Mouse (Mus musculus): ENCODE measurements around the gene Crebbp.
"Not testable (repeated sequence)": the region's sequence is repeated elsewhere in the genome, so short reads cannot be mapped to it uniquely, and the experiment has no call there.

The Crebbp gene

DNA sequence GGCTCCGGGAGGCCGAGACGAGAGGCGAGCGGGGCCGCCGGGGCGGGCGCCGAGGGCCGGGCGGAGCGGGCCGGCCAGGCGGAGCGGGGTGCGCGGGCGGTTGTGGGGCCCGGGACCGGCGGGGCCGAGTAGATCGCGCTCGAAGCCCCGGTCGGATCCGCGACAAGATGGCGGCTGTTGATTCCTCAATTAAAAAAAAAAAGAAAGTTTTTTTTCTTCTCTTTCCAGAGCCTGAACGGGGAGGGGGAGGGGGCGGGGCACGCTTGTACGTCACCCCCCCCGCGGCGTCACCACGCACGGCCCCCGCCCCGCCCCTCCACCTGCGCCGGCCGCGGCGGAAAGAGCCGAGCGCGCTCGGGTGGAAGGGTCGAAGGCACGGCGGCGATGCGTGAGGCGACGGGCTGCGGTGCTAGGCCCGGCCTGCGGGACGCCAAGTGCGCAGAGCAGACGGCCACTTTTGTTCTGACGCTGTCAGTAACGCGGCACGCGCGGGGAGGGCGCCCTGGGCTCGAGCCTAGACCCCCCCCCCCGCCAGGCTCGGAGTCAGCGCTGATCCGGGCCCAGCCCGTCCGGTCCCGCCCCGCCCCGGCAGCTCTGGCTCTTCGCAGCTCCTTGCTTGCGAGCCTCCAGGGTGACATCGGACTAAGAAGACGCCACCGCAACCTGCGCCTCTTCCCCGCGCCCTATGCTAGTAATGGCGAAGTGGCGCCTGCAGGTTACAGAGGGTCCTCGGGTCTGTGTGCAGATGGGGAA, at the start of gene Crebbp:
Crebbp (minus strand) TSS at position 199 of the 753 bp plus-strand sequence.
- peak; percentile 94 for DNase-seq (ENCODE audit: low read depth, low spot score)

DNA sequence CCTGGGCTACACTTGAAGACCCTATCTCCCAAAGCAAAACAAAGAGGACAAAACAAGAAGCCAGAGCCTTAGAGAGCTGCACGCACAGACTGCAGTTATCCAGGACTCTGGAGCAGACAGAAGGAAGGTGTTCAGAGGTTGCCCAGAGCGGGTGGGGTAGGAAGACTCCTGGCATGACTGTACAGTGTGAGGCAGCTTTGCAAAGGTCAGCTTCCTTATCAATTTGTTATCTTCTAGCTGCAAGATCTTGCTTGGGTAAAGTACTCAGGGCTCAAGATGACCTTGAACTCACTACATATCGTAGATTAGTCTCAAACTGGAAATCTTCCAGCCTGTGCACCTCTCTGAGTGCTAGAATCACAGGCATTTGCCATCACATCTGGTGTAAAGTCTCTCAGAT, 49.7 kb upstream of the Crebbp start:
- DNase-seq (ENCODE audit: low read depth, low spot score), result no peak

DNA sequence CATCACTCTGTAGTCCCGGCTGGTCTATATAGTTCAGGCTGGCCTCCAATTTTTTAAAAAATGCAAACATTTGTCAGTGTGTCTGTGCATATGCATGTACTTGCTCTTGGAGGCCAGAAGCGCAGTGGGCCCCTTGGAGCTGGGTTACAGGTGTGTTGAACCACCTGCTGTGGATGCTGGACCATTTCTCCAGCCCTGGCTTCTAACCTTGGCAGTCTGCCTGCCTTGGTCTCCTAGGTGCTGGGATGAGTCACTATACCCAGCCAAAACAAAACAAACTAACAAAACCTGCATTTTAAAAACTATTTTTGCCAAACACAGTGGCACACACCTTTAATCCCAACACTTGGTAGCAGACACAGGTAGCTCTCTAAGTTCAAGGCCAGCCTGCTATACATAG, 43.7 kb upstream of the Crebbp start:
- no peak for DNase-seq (ENCODE audit: low read depth, low spot score)

DNA sequence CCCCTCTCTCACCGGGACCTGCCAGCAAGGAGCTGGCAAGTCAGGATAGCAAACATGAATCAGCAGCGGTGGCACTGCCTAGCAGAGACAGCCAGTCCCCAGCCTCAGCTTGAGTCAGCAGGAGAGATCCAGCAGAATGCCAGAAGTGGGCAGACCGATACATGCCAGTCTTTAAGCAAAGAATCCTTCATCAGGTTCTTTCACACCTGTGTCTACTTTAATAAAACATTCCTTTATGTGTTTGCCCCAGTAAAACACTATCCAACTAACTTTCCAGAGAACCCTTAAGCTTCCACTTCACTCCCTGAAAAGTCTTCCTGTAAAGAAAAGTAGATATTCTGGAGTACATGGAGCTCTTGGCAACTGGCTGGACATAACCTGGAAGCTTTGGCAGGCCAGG, 35.0 kb upstream of the Crebbp start:
- DNase-seq (ENCODE audit: low read depth, low spot score), result no peak

DNA sequence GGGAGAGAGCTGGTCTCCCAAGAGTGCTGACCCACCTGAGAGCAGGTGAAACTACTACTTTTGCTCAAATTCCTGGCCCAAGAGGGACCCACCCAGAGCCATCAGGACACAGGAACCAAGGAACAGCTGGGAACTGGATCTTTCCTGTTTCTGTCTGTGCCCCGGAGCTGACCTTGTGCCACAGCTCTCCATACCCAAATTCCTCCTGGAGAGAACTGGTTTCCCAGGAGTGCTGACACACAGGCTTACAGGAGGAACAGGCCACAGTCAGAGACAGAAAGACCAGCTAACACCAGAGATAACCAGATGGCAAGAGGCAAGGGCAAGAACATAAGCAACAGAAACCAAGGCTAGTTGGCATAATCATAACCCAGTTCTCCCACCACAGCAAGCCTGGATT, 31.4 kb upstream of the Crebbp start:
- DNase-seq (ENCODE audit: low read depth, low spot score), result not testable (repeated sequence)

DNA sequence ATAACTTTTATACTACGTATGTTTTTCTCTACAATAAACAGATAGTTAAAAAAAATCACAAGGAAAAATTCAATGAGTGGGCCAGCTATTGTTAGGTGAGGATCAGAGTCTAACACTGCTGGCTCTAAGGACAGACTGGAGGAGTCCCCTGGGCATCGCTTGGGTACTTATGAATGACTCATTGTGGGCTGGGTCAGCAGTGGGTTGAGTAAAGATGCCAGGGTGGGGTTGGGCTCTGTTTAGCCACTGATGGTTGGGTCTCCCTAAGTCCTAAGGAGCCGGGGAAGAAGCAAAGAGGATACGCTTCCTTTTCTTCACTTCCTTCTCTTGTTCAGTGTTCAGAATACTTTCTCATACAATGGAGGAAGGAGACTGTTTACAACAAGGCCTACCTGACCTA, 22.3 kb upstream of the Crebbp start:
- DNase-seq (ENCODE audit: low read depth, low spot score), result no peak

DNA sequence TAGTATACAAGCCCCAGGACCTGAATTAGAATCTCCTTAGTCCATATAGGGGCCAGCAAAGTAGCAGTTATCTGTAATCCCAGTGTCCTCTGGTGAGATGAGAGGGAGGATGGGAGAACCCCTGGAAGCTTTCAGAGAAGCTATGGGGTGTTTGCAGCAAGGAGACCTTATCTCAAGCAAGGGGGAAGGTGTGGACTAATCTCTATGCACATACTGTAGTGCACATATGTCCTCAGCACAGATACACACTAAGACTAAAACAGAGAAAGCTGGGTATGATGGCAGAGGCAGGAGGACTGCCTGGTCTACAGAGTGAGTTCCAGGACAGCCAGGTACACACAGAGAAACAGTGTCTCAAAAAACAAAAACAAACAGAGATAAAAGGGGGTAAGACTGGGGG, 21.8 kb upstream of the Crebbp start:
- no peak for DNase-seq (ENCODE audit: low read depth, low spot score)

DNA sequence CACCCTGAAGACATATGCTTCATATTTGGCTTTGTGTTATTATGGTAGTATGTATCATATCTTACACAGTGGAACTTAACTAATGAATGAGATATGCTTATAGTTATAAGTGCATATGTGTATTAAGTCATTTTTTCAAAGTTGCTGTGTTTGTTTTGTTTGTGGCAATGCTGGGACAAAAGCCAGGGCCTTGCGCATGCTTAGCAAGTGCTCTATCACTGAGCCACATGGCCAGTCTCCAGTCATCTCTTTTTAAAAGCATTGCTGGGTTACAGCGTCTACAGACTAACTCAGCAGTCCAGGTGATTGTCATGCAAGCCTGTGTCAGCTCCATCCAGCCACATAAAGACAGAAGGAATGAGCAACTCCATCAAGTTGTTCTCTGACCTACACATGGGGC, 12.0 kb upstream of the Crebbp start:
- no peak for DNase-seq (ENCODE audit: low read depth, low spot score)

DNA sequence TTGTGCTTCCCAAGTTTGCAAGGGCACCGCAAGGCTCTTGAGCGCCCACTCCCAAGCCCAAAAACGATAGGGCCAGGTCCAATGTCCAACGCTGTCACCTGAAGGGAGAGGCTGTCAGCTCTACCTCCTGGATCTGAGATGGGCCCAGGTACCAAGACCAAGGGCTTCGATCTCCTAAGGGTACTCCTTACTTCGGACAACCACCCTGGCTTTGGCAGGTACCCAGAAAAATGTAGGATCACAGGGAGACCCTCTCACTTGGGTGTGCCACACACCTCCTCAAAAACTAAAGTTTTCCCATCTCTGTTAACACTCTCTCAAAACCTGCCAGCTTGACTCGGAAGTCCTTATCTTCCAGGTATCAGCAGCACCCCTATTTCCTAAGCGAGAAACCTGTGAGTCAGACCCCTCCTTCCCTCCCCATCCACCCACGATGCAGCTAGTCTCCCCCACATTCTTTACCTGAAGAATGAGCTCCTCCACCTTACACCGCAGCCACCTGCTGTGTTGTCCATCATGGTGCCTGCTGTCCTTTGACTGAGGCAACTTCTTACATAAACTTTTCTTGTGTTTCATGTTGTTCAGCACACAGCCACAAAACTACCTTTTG, 939 bp upstream of the Crebbp start:
- no peak for DNase-seq (ENCODE audit: low read depth, low spot score)

DNA sequence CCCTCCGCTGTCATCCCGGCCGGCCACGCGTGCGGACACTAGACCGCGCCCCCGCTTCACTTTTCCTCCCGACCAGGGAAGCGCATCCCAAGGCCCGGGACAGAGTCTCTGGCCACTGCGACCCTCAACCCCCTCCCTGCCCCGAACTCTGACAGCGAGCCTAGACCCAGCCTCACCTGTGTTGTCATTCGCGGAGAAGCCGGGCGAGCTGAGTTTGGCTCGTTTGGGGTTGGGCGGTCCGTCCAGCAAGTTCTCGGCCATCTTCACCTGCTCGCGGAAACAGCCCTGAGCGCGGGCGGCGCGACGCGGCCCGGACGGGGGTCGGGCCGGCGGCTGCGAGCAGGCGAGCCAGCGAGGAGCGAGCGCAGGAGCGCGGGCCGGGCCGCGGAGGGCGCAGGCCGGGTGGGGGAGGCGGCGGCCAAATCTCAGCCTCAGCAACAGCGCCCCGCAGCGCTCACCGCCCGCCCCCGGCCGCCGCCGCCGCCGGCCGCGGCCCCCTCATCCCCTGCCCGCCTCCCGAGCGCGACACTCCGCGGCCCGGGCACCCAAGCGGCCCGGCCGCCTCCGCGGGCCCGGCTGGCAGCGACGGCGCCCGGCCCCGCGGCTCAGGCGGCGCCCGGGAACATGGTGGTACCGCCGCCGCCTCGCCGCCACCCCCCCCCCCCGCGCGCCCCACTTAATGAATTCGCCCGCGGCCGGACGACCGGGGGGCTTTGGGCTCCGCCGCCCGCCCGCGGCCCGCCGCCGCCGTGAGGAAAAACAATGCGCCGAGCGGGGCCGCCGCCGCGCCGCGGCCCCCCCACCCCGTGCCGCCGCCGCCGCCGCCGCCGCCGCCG, 616 bp downstream of the Crebbp start:
- DNase-seq (ENCODE audit: low read depth, low spot score), result peak; percentile 77

DNA sequence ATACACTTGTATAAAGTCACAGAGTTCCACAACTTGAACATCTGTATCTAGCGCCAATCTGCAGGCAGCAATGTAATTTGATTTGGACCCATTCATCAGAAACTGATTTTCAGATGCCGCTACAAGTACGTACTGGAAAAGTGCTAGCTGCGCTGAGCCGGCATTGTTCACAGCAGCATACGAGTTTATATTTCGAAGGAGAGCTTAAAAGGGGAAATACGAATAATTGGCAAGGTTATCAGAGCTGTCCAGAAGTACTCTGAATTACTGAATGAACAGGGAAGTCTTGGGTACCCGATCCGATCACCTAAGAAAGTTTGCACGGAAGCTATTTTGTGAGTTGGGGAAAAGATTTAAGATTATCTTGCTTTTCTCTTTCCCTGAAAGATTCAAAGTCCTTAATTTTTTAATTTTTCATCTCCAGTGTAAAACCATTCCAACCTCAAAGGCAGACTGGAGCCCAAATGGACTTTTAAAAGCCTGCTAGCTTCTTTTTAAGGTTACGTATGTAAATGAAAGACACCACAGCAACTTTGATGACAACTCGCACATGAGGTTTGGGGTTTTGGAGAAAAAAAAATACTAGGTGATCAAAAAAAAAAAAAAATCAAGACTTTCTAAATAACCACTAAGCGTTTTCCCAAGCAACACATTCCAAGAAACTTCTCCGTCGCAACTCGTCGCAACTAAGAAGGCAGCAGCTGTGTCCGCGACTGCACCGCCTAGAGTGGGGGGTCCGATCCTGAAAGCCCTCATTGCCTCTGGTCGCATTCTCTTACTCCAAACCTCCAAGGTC, 1.4 kb downstream of the Crebbp start:
- peak; percentile 30 for DNase-seq (ENCODE audit: low read depth, low spot score)

DNA sequence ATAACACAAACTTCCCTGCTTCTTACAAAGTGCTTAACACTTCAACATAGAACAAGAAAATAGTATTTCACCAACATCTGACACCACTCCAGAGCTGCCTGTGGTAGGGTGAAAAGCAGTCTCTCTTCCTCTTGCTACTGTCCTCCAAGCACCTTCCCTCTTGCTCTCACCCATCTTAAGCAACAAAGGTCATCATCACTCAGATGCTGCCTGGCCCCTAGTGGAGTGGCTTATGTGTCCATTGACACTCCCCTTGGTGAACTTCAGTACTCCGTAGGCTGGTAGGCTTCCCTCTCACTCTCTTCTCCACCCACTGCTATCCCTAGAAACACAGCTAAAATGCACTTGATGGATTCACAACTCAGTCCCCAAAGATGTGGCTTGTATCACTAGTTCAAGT, 3.5 kb downstream of the Crebbp start:
- no peak for DNase-seq (ENCODE audit: low read depth, low spot score)

DNA sequence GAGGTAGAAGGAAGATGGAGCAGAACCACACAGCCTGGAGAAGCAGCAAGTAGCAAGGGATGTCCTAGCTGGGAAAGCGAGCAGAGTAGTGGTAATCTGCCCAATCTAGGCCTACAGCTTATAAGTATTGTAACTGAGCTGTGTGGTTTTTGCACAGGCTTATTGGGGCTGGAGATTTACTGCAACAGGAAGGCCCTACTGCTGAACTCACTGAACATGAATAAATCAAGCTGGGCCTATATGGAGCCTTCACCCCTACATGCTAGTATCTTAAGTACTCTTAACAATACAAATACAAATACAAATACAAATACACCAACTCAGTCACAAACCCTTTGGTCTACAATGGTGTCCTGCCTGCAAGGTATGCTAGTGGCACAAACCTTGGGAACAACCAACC, 10.2 kb downstream of the Crebbp start:
- no peak for DNase-seq (ENCODE audit: low read depth, low spot score)

DNA sequence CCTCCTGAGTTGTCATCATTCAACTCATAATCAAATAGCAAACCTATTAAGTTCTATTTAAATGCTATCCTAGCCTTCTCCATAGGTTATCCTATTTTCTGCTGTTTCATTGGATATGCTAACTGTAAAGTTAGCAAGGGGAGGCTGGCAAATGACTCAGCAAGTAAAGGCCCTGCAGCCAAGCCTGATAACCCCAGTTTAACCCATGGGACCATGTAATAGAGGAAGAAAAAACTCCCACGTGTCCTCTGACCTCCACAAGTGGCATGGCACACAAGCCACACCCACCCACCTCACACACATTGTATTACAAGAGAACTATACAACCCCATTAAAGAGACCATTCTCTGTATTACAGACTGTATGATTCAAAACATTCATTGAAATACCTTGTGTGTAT, 13.8 kb downstream of the Crebbp start:
- DNase-seq (ENCODE audit: low read depth, low spot score), result no peak

DNA sequence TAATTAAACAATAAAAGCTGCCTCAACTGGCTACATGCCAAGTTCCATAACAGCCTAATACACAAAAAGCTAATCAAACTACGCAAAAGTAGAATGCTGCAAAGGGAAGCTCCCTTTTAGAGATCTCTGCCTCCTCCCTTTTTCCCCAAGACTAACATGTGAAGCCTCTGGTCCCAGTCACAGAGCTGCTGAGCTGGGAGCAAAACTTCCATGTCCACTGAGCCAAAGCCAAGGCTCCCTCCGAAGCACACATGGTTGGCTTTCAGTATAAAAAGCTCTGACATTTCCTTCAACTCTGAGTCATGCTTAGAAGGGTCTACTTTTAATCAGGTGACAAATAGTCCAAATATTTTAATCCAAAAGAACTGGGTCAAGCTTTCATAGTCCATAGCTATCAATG, 14.2 kb downstream of the Crebbp start:
- peak; percentile 41 for DNase-seq (ENCODE audit: low read depth, low spot score)

DNA sequence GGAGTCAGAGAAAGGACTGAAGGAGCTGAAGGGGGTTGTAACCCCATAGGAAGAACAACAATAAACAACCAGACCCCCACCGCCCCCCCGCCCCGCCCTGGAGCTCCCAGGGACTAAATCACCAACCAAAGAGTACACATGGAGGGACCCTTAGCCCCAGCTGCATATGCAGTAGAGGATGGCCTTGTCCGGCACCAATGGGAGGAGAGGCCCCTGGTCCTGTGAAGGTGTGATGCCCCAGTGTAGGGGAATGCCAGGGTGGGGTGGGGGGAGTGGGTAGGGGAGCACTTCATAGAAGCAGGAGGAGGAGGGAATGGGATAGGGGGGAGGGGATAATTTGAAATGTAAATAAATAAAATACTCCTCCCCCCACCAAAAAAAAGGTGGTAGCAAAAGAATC, 15.8 kb downstream of the Crebbp start:
- no peak for DNase-seq (ENCODE audit: low read depth, low spot score)

DNA sequence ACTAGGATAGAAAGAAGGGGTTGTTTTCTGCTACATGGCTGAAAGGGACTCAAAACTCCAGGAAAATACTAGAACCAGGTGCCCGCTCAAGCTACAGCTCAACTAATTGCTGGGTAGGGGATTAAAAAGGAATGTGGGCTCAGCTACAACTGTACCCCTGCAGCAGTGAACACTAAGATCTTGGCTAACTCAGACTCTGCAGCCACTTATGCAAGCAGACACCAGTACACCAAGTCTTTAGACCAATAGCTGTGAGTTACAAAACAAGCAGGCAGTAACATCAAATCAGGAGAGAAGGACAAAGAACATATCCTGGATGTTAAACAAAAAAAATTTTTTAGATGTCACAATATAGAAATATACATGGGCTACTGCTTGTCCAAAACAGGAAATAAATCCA, 23.6 kb downstream of the Crebbp start:
- DNase-seq (ENCODE audit: low read depth, low spot score), result no peak

DNA sequence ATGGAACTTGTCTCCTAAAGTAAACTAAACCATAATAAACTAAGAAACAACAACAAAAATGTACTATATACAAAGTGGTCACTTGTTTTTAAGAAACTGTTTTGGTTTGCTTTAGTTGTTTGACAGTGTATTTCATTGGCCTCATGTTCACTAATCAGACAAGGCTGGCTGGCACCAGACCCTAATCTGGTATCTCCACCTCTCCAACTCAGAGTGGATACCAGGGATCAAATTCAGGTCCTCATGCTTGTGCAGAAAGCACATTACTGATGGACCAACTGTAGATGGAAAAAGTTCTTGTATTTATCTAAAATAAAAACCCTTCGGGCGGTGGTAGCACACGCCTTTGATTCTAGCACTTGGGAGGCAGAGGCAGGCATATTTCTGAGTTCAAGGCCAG, 38.7 kb downstream of the Crebbp start:
- DNase-seq (ENCODE audit: low read depth, low spot score), result no peak

DNA sequence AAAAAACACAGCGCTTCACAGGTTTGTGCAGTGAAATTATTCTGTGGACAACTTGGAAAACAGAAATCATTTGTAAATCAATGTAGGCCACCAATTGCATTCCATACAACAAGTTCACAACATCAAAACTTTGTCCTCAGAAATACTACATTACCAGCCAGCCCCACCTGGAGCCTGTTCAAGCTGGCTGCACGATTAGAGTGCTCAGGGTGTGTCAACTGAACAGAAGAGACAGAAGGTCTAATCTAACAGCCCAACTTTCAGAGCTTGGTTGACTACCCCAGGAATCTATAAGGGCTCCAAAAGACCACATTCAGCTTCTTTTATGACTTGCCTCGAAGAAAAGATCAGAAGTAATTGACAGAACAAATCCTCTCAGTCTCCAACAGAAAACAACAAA, 44.3 kb downstream of the Crebbp start:
- no peak for DNase-seq (ENCODE audit: low read depth, low spot score)

DNA sequence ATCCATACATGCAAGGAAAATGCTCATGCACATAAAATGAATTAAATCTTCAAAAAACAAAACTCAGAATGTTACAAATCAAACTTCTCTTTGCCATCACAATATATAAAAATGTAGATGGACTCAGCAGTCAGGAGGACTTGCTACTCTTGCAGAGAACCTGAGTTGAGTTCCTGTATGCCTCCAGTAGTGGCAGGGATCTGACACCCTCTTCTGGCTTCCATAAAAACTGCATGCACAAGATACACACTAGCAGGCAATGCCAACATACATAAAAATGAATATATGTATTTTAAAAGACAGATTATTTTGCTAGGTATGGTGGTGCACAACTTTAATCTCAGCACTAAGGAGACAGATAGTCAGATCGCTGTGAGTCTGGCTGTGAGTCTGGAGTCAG, 45.3 kb downstream of the Crebbp start:
- DNase-seq (ENCODE audit: low read depth, low spot score), result peak; percentile 41

DNA sequence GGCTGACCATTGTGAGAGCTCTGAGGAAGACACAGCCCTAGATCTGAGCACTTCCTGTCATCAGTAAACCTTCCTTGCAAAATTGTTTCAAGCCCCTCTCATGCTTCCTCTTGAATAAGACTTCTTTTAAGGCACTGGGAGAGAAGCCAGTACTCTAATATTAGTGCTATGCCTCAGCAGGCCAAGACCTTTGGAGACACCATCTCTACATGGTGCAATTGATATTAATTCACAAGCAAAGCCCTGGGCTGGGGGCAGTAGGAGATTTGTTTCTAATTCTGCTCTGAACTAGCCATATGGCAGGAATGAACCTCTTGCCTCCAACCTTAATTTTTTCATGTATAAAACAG, 52.9 kb downstream of the Crebbp start:
- DNase-seq (ENCODE audit: low read depth, low spot score), result no peak
